Comparison of ENCODE assay signal across 12 mouse cellular contexts in genomic region chr12:26733822-26734557, GRCm38 (mm10).
DNase-seq lines count a peak whose midpoint lies in the region; ATAC-seq and TF ChIP-seq lines count a peak whose summit lies in the region.
"Had no signal": no experiment of that assay in that cellular context is flagged by ENCODE, and none has a peak within 500 bp of the region (broad histone marks: within the 10 kb centered on the region; RNA-seq: fewer than 3 reads in every experiment).

No protein-coding gene starts in this region.

- no peak overlapping the region for H3K9ac ChIP-seq in heart, postnatal 0 days (replicated peaks; ENCODE audit: low read depth, low read length)
- no peak overlapping the region for H3K9ac ChIP-seq in hindbrain, embryonic 11.5 days (ENCODE audit: low read depth, low read length)
- H3K9ac ChIP-seq: liver, embryonic 12.5 days had no signal

- H3K4me2 ChIP-seq in heart, postnatal 0 days (ENCODE audit: low read depth, low read length): no peak overlapping the region
- H3K4me2 ChIP-seq in hindbrain, embryonic 11.5 days (replicated peaks; ENCODE audit: low read depth, low read length): no peak overlapping the region
- H3K4me2 ChIP-seq: liver, embryonic 12.5 days had no signal

- WGBS in heart, postnatal 0 days: 57% methylated on average over 4 of the region's 4 CpGs
- 33% methylated on average over 4 of the region's 4 CpGs for WGBS in hindbrain, embryonic 11.5 days
- WGBS in midbrain, embryonic 10.5 days: 56% methylated on average over 4 of the region's 4 CpGs

- no peak overlapping the region for H3K27ac ChIP-seq in heart, postnatal 0 days (ENCODE audit: low read depth)
- 0 out of 2 replicates have a peak overlapping the region, but pooled peaks have one; percentile 30 for H3K27ac ChIP-seq in hindbrain, embryonic 11.5 days (ENCODE audit: low read depth, low read length)
- H3K27ac ChIP-seq in midbrain, embryonic 10.5 days (replicated peaks): peak overlapping the region; percentile 46; the same call in 1 of the 2 replicates
- H3K27ac ChIP-seq: gastrocnemius, adult 2 months; liver, embryonic 12.5 days had no signal

- H3K27me3 ChIP-seq in heart, postnatal 0 days (ENCODE audit: control insufficient read depth, insufficient read depth, low read length): no peaks in the 10 kb centered on the region
- H3K27me3 ChIP-seq in hindbrain, embryonic 11.5 days (ENCODE audit: control insufficient read depth, insufficient read depth, low read length): no peaks in the 10 kb centered on the region
- H3K27me3 ChIP-seq in midbrain, embryonic 10.5 days (ENCODE audit: low read depth, poor library complexity, severe bottlenecking): no peaks in the 10 kb centered on the region
- H3K27me3 ChIP-seq: liver, embryonic 12.5 days had no signal

- no peak overlapping the region for H3K4me3 ChIP-seq in heart, postnatal 0 days (ENCODE audit: low read depth, low read length)
- no peak overlapping the region for H3K4me3 ChIP-seq in hindbrain, embryonic 11.5 days (ENCODE audit: low read depth, low read length)
- H3K4me3 ChIP-seq in midbrain, embryonic 10.5 days: no peak overlapping the region
- H3K4me3 ChIP-seq: gastrocnemius, adult 2 months; liver, embryonic 12.5 days had no signal

- H3K36me3 ChIP-seq in heart, postnatal 0 days (replicated peaks; ENCODE audit: control insufficient read depth, insufficient read depth, low read length): no peaks in the 10 kb centered on the region
- H3K36me3 ChIP-seq in hindbrain, embryonic 11.5 days (ENCODE audit: control insufficient read depth, insufficient read depth, low read length): no peaks in the 10 kb centered on the region
- no peaks in the 10 kb centered on the region for H3K36me3 ChIP-seq in midbrain, embryonic 10.5 days
- H3K36me3 ChIP-seq: liver, embryonic 12.5 days had no signal

- H3K4me1 ChIP-seq in heart, postnatal 0 days (ENCODE audit: control insufficient read depth, insufficient read depth): no peaks in the 10 kb centered on the region
- no peaks in the 10 kb centered on the region for H3K4me1 ChIP-seq in hindbrain, embryonic 11.5 days (replicated peaks; ENCODE audit: control insufficient read depth, insufficient read depth, low read length)
- peaks cover 17% of the 10 kb centered on the region for H3K4me1 ChIP-seq in midbrain, embryonic 10.5 days
- H3K4me1 ChIP-seq: liver, embryonic 12.5 days had no signal

- ATAC-seq in heart, postnatal 0 days (ENCODE audit: insufficient read depth, low read depth): no peak
- peak; percentile 78 for ATAC-seq in hindbrain, embryonic 11.5 days (ENCODE audit: low FRiP score)
- no peak for ATAC-seq in megakaryocyte, adult 5-6 weeks (ENCODE audit: poor library complexity, severe bottlenecking)
- ATAC-seq: inflammation-experienced regulatory T-cells, adult 6 months; liver, embryonic 12.5 days had no signal

- TF ChIP-seq EP300 in heart, postnatal 0 days (IDR thresholded peaks at IDR 0.05; ENCODE audit: low read depth): no peak

- H3K9me3 ChIP-seq in heart, postnatal 0 days (replicated peaks; ENCODE audit: control insufficient read depth, low read length): no peaks in the 10 kb centered on the region
- H3K9me3 ChIP-seq in hindbrain, embryonic 11.5 days (ENCODE audit: control insufficient read depth, low read length): no peaks in the 10 kb centered on the region
- H3K9me3 ChIP-seq in midbrain, embryonic 10.5 days (replicated peaks): no peaks in the 10 kb centered on the region
- H3K9me3 ChIP-seq: liver, embryonic 12.5 days had no signal

- no peak for DNase-seq in heart, postnatal 0 days (ENCODE audit: low spot score)
- DNase-seq in heart, adult 18-20 months: no peak
- peak; percentile 81 for DNase-seq in embryo, embryonic 10 days (ENCODE audit: low spot score)
- DNase-seq in hindbrain, embryonic 11.5 days (ENCODE audit: low spot score): peak; percentile 71
- DNase-seq in midbrain, embryonic 10.5 days (ENCODE audit: low spot score): no peak
- no peak for DNase-seq in T-cell, adult 2 months (ENCODE audit: low spot score)
- no peak for DNase-seq in right cerebral cortex, postnatal 36 days (ENCODE audit: low spot score in 2 of 2)
- DNase-seq: cerebellum, adult 18-20 months; gastrocnemius, adult 2 months had no signal

- TF ChIP-seq CTCF in heart, postnatal 0 days (IDR thresholded peaks at IDR 0.05; ENCODE audit: low read depth): peak; percentile 33

Comparison
In these comparisons a context has a peak if more than half of its experiments do, and no peak if none do; other contexts are left out.
1. DNase-seq: peak in embryo, embryonic 10 days (single experiment) and hindbrain, embryonic 11.5 days (single experiment); none in heart, postnatal 0 days (single experiment), heart, adult 18-20 months (0 of 2), midbrain, embryonic 10.5 days (single experiment), T-cell, adult 2 months (single experiment) and right cerebral cortex, postnatal 36 days (0 of 2).